Mouse (Mus musculus): ENCODE data around the gene 1110004F10Rik.

Gene 1110004F10Rik

DNA sequence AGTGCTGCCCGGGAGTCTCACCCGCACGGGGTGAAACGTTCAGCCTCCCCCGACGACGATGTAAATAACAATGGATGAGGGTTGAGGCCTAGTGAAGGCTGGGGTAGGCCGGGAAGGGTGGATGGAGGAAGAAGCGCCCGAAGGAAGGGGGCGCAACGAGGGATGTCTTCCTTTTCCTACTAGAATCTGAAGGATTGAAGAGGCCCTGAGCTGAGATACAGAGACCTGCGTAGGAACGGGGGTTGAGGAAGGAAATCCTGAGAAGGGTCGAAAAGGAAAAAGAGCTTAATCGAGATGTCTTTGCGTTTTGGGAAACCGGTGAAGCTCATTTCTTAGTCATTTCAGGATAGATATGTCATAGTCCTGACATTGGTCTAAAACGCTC, 54.3 kb downstream of the 1110004F10Rik start:
- DNase-seq, result no peak

DNA sequence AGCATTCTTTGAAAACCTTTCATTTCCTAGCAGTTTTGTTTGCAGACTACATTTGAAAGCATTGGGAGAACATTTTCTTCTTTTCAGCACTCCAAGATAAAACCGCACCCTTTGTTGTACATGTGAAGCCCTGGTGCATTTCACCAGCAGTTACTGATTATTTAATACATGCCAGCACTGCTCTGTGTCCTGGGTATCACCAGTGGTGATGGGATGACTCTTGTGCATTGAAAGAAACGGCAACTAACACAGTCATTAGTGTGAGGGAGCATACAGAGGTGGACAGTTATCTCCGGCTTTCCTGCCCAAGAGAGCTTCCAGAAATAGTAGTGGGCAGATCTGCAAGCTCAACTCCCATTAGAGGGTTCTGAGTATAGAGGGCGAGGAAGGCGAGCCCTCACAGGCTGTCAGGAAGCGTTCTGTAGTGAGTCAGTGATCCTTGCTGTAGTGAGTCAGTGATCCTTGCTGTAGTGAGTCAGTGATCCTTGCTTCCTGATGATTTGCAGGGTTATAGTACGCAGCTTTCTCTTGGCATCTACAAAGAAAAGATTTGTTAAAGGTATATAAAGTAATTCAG, 60.8 kb downstream of the 1110004F10Rik start:
- DNase-seq, result no peak

DNA sequence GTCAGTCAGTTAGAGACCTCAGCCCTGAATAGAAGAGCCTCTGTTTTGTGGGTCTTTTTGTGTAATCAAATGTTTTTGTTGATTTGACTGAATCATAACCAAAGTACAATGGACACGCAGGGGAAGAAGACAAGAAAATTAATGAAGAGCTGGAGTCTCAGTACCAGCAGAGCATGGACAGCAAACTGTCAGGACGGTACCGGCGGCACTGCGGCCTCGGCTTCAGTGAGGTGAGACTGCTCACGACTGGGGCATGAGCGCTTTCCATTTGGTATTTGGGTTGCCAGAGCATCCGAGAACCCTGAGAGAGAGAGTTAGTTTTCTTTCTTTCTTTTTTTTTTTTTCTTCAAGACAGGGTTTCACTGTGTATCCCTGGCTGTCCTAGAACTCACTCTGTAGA, 63.9 kb downstream of the 1110004F10Rik start:
- DNase-seq, result no peak

DNA sequence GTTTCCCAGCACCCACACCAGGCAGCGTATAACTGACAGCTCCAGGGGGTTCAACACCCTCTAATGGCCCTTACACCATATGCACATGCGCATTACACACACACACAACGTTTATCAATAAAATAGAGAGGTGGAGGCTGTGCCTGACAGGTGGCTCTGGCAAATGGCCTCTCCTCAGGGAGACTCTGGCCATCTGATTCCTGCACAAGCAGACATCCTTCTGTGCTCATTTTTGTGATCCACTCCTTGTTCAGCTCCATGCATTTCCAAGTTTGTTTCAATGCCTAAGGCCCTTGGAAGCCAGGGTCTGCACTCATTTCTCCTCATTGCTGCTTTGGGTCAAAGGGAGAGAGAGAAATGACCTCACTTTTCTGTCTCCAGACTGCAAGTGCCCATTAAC, 71.5 kb downstream of the 1110004F10Rik start:
- DNase-seq, result no peak

DNA sequence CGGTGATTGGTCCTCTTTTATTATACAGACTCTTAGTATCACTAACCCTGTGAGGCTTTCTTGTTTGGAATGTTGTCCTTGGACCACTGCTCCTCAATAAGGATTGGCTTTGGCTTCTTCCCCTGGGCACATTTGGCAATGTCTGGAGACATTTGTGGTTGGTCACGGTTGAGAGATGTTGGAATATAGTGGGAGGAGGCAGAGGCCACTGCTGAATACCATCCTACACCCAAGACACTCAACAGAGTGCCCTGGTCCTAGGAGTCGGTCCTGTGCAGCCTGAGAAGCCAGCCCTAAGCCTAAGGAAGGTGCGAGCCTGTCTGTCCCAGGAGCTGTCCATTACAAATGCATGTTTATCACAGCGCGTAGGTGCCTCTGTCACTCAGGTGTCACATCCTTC, 72.3 kb downstream of the 1110004F10Rik start:
- DNase-seq, result no peak

DNA sequence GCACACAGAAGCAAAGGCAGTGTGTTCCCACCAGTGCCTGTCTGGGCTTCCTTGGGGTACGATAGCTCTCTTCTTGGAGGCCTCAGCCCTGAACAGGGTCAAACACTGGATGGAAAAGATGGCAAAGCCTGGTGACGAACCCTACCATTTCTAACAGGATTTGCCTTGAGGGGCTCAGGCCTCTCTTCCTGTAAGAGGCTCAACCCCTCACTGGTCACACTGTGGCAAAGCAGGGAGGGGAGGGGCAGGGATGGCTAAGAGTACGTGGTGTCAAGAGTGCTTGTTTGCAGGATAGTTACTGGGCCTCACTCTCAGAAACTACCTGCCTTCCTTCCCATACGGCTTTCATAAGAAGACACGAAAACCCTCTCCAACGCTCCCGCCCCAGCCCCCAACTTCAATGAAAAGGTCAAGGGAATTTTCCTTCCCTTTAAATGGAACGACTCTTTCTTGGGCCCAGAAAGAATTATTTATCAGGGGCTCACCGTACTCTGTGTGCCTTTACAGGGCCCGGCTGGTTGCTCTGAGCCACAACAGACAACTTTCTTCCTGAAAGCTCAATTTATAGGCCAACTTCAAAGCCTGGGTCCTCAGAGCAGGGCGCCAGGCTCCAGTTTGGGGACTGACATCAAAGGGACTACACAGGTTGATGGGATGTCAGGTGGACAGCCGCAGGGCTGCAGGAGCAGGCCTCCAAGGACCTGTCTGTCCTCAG, 76.2 kb downstream of the 1110004F10Rik start:
- no peak for DNase-seq

DNA sequence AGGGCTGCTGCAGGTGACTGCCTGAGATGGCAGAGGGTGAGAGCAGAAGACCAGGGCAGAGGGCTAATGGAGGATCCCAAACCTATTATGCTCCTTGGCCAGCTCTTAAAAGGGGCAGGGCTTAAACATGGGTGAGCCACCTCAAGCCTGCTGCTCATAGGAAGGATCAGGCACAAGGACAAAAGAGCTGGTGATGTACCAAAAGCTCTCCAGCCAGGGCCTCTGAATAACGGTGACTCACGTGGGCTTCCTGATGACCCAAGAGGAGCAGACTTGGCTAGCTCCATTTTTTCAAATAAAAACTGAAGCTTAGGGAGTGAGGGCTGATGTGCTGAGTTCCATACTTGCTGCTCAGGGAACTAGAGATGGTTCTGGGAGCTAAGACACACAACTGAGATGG, 76.8 kb downstream of the 1110004F10Rik start:
- DNase-seq, result no peak

DNA sequence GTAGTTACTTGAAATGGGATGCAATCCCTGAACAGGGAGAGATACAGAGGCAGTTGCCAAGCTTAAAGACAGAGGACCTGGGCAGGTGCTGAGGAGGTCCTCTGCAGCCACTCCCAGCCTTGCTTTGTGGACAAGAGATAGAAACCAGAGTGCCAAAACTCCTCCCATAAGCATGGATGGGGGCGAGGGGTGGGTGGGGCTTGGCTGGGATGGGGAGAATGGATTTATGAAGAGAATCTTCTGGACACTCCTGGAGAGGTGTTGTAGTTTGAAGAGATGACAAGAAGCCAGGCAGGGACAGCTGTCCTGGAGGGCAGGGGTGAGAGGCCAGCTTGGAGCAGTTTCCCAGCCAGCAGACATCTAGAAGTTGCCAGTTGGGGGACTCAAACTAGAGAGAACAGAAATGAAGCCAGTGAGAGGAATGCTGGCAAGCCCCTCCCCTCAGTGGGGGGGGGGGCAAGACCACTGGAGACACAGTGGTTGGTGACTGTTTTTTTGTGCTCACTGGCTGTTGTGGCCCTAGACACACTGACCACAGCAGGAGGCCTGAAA, 80.2 kb downstream of the 1110004F10Rik start:
- DNase-seq, result no peak

DNA sequence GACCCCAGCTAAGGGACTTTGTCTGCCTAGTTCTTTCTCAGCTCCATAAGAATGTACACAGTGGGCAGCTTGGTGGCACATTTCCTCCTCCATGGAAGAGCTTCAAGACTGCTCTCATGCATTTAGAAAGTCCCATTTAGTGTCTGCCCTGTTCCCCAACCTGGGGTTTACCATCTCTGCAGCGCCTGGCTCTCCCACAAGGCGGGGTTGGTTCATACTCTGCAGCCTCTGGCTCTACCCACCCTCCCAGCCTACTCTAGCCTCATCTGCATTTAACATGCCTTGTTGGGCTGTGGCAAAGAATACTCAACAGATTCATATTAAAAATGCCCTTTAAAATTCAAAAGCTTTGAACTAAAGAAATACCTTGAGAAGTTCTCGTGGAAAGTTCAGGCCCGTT, 81.5 kb downstream of the 1110004F10Rik start:
- DNase-seq, result no peak

DNA sequence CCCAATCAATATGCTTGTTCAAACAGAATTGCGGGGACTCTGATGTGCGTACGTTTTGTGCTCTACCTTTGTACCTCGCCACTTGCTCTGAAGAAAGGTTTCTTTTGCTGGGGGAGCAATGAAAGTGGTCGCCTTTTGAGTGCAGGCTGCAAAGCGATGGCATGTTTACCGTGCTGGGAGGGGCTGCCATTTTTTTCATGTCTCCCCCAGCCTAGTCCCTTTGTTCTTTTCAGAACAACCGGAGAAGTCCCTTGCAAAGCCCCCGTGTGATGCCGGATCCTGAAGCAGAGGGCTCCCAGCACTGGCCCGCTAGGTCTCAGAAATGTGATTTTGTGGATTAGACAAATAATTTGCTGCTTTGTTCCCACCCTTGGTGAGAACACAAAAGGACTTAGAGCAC, 82.0 kb downstream of the 1110004F10Rik start:
- DNase-seq, result no peak

DNA sequence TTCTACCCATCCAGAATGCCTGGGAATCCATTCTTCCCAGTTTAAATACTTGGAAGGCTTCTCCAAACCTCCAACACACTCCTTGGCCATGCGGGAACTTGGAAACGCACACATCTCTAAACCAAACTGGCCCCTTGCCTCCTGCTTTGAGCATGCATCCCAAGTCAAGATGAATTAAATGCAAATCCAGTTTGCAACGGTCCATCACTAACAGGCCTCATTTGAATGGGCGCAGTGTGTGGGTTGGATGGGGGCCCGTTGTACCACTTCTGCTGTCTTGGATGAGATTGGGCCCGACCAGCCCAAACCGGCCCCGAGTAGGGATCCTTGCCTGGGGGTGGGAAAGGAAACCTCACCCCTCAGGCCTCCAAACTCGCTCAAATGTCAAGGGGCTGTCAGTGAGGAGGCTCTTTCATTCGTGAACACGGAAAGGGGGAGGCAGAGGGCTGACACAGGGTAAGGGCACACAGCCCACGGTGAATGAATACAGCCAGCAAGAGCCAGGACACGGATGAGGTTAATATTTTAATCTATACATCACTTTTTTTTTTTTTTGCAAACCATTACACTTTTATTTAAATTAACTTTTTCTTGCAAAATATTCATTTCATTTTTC, 83.9 kb downstream of the 1110004F10Rik start:
- DNase-seq, result no peak

DNA sequence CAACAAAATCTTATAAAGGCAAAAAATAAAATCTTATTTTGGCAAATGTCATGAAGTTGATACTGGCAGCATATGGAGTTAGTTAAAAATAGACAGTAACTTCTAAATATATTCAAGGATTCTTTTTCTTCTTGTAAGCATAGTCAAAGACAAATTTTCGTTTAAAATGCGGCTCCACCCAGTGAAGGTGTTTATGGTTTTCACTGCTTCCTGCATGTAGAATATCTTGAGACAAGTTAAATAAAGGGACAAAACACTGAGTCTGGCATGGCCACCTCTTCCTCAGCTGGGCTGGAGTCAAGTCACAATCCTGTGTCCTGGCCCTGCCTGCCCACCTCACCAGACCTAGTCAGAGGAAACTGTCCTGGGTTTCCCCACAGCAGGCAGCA, 84.4 kb downstream of the 1110004F10Rik start:
- no peak for DNase-seq

DNA sequence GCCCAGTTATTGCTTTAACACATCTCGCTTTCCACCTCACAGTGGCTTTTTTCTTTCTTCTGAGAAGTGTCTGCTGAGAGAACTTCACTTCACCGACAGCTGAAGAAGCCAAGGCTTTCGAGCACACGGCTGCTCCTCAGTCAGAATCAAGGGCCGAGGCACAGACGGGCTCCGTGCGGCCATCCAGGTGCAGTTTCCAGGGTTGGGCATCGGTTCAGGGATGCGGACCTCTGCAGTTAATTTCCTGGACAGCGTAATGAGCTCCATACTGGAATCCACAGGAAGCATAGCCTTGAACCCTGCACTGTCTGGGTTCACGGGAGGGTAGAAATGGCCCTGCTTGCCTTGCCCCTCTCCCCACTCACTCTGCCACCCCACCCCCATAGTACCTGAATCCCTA, 84.9 kb downstream of the 1110004F10Rik start:
- DNase-seq, result no peak

DNA sequence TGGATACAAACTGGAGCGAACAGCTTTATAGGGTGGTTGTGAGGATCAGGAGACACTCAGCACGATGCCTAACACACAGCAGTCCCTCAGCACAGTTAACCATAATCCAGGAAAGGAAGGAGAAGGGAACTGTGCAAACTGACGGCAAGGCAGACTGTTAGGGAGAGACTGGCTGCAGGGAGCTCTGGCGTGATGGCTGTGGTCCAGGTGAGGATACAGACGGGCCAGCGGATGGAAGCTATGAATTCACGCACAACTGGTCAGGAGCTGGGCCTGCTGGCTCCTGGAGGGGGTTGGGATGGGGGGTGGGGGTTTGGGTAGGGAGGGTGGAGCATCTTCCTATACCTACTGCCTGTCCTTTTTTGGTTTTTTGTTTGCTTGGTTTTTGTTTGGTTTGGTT, 86.5 kb downstream of the 1110004F10Rik start:
- no peak for DNase-seq

DNA sequence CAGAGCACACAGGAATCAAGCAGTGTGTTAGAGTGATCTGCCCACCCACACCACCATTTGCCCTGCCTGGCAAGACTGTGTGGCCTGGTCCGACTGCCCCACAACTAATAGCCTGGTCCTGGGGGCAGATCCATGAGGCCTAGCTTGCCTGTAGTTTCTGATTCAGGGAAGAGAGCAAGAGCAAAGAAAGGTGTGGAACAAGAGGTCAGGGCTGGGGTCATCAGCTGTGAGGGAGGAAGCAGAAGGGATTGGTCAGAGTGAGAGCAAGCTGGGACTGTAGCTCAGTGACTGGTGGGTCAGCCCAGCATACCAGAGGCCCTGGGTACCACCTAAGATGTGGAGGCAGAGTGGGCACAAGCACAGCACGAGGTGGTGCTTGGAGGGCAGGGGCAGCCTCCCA, 87.9 kb downstream of the 1110004F10Rik start:
- no peak for DNase-seq

DNA sequence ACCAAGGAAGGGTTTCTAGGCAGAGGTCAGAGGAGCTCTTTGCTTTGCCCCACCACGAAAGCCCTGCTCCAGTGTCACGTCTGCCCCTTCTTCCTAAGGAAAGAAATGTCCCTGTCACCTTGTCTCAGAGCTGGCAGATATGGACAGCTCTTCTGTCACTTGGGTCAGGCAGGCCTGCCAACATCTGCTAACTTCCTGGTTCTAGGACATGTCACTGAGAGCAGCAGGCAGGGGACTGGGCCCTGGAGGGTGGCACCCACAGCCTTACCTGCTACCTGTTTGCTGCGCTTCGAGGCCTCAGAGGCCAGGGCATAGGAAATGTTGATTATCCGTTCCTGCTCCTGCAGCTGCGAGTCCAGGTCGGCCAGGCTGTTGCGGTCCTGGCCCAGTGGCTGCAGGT, 89.1 kb downstream of the 1110004F10Rik start:
- no peak for DNase-seq

DNA sequence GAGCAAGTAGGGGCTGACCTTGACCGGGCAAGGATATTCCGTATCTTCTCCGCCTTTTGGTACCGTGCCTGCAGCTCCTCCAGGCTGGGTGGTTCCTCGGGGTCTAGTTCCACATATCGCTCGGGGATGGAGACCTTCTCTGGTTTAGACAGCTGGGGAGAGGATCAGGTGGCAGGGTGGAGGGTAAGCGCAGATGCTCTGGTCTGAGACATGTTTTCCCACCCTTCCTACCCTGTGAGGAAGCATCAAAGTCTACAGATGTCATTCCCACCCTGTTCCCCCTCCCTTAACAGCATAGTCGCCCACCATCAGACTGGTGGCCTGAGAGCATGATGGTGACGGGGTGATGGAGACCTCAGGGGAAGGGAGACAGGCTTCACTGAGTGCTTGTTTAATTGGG, 90.2 kb downstream of the 1110004F10Rik start:
- no peak for DNase-seq

DNA sequence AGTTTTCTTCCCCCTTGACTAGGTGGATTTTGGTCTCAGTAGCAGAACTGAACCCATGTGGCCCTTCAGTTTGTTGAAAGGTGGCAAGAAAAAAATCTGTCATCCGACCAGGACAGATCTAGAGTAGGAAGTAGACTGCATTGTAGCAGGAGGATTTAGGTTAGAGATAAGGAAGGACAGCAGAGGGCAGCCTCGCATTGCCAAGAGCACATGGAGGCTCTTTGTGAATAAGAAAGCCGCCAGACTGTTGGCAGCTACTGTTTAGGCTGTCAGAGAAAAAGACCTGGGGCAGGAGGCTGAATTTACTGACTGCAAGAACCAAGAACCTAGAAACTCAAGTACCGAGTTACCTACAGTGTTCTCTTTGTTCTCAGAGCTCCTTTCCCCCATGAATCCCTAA, 92.2 kb downstream of the 1110004F10Rik start:
- no peak for DNase-seq

DNA sequence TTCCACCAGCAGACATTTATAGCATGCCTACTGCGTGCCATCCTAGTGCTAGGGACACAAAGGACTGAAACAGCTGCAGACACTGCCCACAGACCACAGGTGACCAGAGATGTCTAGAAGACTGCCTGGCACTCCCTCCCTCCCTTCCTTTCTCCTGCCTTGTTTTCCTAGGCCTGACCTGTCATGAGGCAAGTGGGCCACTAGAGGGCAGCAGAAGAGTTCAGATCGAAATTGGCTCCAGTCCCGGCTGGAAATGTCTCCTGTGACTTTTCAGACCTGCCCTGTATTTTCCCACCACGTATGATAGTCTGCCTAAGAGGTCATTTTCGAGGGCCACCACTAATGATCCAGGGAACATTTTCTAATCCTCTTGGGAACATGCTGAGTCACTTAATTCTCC, 92.9 kb downstream of the 1110004F10Rik start:
- peak; percentile 60 for DNase-seq

DNA sequence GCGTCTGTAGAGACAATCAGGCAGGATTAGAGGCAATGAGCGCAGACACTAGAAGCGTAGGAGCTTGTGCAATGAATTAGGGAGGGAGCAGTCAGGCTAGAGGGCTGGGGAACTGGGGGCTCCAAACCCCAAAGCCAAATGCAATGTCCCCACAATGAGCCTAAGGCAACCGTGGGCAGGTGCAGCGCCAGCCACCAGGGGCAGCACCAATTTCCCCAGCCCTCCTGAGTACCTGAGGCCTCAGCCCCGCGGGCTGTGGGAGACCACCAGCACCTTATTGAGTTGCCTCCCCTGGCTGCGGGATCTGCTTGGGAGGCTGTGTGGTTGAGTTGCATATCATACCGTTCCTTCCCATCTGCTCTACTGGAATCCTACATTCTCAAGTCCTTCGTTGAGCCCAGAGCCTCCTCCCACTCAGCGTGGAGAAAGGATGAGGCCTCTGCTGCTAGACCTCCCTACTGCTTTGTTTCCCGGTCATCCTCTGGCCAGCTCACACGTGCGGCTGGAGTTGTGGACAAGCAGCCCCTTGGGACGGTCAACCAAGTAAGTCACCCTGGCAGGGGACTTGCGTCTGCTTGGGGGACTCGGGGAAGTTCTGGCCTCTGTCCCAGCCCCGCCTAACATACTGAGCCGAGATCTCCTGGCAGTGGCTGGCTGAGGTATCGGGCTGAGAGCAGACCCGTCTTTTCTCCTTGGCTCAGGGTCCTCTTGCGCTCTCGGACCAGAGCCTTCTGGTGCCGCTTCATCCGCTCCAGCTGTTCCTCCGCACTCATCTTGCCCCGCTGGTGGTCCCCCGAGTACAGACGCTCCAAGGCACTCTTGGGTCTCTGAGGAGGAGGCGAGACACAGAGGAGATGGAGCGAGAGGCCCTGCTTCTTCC, 95.5 kb downstream of the 1110004F10Rik start:
- no peak for DNase-seq

DNA sequence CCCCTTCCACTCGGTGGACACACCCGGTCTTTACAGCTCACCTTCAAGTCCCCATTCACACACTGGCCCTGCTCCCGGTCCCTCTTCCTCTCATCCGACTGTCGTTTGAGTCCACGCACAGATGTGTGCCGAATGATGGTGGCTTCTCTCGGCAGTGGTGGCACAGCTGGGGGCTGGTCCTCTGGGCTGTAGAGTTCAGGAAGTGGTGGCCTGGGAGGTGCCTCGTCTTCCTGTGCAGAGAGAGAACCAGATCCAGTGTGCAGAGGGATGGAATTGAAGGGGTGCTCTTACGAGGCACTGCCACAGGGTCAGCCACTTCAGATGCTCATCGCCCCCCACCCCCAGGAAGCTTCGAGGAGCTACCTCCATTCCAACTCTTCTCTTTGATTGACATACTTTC, 98.0 kb downstream of the 1110004F10Rik start:
- DNase-seq, result no peak

DNA sequence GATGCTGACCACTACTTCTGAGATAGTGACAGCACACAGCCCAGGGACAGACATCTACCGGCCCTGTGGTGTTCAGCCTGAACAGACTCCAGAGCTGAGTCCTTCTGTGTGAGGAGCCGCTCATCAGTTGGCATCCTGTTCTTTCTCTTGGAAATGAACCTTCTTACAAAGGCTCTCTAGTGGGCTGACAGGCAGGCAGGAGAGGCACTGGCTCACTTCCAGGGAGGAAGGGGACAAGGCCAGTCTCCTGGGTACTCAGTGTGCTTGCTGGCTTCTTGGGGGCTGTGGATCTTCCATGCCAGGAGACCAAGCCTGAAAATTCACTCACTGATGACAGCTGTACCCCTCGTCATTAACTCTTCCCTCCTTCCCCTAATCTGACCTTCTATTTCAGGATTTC, 98.5 kb downstream of the 1110004F10Rik start:
- DNase-seq, result no peak

DNA sequence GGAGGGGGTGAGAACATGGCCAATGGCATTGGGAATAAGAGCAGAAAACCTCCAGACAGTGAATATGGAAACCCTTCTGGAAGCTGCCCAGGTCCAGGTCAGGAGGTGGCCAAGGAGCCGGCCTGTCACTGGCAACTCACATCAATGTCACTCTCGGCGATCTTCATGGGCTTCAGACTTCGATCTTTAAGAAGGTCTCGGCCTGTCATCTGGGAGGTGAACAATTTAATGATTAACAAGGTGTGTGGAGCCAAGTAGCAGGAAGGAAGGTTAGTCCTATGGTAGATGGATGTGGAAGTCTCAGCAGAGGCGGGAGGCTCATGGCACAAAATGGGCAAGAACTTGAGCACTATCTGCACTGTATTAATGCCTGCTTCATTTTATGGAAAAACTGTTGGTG, 105.8 kb downstream of the 1110004F10Rik start:
- no peak for DNase-seq

All from thymus, postnatal 25 days (tissue).